Mouse (Mus musculus): ENCODE measurements around the gene Aaas. TPM values are rescaled to one million over a fixed set of nuclear protein-coding genes. Genes with fewer than 3 reads are reported as not detected.

The Aaas gene
- total and polyA plus RNA-seq, 2 experiments from 2014 or later = 27.9 to 31.6 TPM

GRCm38 (mm10) chr15:102310074-102310845 lies 40.3 kb downstream of the Aaas start:
- Histone ChIP-seq H3K4me2 (ENCODE audit: low read depth) (no peak overlapping the region), H3K36me3 (ENCODE audit: insufficient read depth) (no peaks in the 10 kb centered on the region), H3K27ac (ENCODE audit: low read depth, low read length) (no peak overlapping the region), H3K4me3 (ENCODE audit: low read depth, low read length) (no peak overlapping the region), H3K9ac (no peak overlapping the region), H3K27me3 (ENCODE audit: insufficient read depth, low read length) (no peaks in the 10 kb centered on the region), H3K4me1 (ENCODE audit: insufficient read depth) (no peaks in the 10 kb centered on the region), H3K9me3 (ENCODE audit: low read length) (no peaks in the 10 kb centered on the region)
- TF ChIP-seq CTCF (IDR thresholded peaks at IDR 0.05; ENCODE audit: low read depth) = no peak
- DNase-seq = no peak
- ATAC-seq = no peak
- whole genome bisulfite sequencing = 86% methylated on average over 10 of the region's 10 CpGs

DNA sequence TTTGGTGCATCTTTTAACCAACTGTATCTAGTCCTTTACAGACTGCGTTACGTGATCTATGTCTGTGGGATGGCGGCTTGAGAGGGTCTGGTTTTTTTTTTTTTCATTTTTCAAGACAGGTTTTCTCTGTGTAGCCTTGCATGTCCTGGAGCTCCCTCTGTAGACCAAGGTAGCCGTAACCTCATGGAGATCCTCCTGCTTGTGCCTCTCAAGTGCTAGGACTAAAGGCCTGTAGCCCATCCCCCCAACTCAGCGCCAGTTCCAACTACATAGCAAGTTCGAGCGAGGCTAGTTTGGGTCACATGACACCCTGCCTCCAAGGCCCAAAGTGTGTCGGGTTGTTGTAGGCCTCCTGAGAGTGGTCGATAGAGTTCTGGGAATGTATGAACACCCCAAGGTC lies 41.9 kb downstream of the Aaas start:
- no peak overlapping the region for H3K4me3 ChIP-seq (ENCODE audit: low read depth, low read length)
- H3K27ac ChIP-seq (ENCODE audit: low read depth, low read length) = no peak overlapping the region
- H3K4me1 ChIP-seq (ENCODE audit: insufficient read depth) = no peaks in the 10 kb centered on the region
- H3K9me3 ChIP-seq (ENCODE audit: low read length) = no peaks in the 10 kb centered on the region
- H3K4me2 ChIP-seq (ENCODE audit: low read depth) = no peak overlapping the region
- no peaks in the 10 kb centered on the region for H3K36me3 ChIP-seq (ENCODE audit: insufficient read depth)
- no peak overlapping the region for H3K9ac ChIP-seq
- WGBS = 87% methylated on average over 9 of the region's 9 CpGs
- H3K27me3 ChIP-seq (ENCODE audit: insufficient read depth, low read length) = no peaks in the 10 kb centered on the region
- ATAC-seq = no peak
- no peak for DNase-seq
- TF ChIP-seq CTCF (IDR thresholded peaks at IDR 0.05; ENCODE audit: low read depth) = no peak

DNA sequence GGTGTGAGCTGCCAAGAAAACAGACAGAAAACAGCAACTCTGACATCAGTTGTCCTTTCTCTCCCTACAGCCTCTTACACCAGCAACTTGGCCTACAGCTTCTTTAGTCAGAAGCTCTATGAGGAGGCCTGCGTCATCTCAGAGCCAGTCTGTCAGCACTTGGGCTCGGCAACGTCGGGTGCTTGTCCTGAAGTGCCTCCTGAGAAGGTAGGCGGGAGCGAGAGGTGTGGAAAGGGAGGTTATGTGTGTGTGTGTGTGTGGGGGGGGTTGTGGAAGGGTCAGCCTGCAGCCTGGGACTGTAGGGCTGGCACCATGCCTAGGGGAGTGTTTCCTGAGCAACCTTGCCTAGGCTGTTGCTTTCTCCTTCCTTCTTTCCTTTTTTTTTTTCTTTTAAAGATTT lies 48.0 kb downstream of the Aaas start:
- Histone ChIP-seq H3K4me2 (ENCODE audit: low read depth) (no peak overlapping the region), H3K4me1 (ENCODE audit: insufficient read depth) (no peaks in the 10 kb centered on the region), H3K9me3 (ENCODE audit: low read length) (no peaks in the 10 kb centered on the region), H3K27me3 (ENCODE audit: insufficient read depth, low read length) (no peaks in the 10 kb centered on the region), H3K36me3 (ENCODE audit: insufficient read depth) (0 out of 2 replicates have a peak, but pooled peaks cover 3% of the 10 kb centered on the region), H3K9ac (no peak overlapping the region), H3K27ac (ENCODE audit: low read depth, low read length) (no peak overlapping the region), H3K4me3 (ENCODE audit: low read depth, low read length) (no peak overlapping the region)
- 95% methylated on average over 6 of the region's 6 CpGs for WGBS
- TF ChIP-seq CTCF (IDR thresholded peaks at IDR 0.05; ENCODE audit: low read depth) = no peak
- DNase-seq (no peak), ATAC-seq (no peak)

DNA sequence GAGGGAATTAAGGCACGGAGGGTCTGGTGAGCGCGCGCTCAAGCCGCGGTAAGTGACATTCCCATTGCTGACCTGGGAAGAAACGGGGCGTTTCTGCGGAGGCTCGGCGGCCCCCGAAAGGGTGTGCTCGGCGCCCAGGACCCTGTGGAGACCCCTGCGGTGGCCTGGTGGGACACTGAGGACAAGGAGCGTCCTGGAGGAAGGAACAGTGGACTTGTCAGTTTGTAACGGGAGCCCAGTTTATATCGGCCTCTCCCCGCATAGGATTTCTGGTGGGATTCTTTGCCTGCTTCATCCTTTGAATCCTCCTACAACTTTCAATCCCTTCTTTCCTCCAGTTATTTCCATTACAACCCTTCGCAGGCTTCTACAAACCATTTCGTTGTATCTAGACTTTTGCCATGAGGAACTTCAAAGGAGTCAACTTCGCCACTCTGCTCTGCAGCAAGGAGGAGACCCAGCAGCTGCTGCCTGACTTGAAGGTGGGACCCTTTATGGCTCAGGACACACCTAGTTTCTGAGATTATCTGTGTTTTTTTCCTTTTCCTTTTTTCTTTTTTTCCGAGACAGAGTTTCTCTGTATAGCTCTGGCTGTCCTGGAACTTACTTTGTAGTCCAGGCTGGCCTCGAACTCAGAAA lies 54.1 kb downstream of the Aaas start:
- H3K4me3 ChIP-seq (ENCODE audit: low read depth, low read length) = peak overlapping the region; percentile 49
- H3K4me1 ChIP-seq (ENCODE audit: insufficient read depth) = peaks cover 7% of the 10 kb centered on the region
- H3K27ac ChIP-seq (ENCODE audit: low read depth, low read length) = no peak overlapping the region
- DNase-seq (no peak), ATAC-seq (0 out of 2 replicates have a peak, but pooled peaks have one; percentile 6)
- H3K9me3 ChIP-seq (ENCODE audit: low read length) = no peaks in the 10 kb centered on the region
- H3K4me2 ChIP-seq (ENCODE audit: low read depth) = peak overlapping the region; percentile 99
- no peaks in the 10 kb centered on the region for H3K27me3 ChIP-seq (ENCODE audit: insufficient read depth, low read length)
- WGBS = 7% methylated on average over 24 of the region's 24 CpGs
- H3K9ac ChIP-seq = 0 out of 2 replicates have a peak overlapping the region, but pooled peaks have one; percentile 10
- no peak for TF ChIP-seq CTCF (IDR thresholded peaks at IDR 0.05; ENCODE audit: low read depth)
- H3K36me3 ChIP-seq (ENCODE audit: insufficient read depth) = 0 out of 2 replicates have a peak, but pooled peaks cover 3% of the 10 kb centered on the region

DNA sequence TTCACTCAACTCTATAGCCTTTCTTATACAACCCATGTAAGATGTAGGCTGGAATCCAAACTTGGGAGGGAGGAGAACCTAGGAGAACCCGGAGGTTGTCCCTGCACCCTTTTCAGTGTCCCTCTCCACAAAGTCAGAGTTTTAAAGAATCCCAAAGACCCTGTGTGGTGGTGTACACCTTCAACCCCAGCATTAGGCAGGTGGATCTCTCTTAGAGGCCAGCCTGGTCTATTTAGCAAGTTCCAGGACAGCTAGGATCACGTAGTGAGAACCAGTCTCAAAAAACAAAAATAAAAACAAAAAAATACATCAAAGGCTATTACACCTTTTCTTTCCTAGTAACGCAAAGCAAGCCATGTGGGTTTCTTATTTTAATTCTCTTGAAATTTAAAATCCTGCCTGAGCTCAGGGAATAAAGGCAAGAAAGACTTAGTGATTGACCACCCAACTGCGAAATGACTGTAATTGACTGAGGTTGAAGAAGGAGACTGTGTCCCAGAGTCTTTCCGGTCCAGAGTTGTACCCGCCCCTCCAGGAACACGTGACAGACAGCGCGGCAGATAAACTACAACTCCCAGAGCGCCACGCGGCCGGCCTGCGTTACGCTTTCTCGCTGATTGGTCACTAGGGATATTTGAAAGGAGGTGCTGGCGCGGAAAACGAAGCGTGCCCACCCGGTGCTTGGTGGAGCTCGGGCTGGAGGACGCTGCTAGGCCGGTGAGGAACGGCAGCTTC lies 54.8 kb downstream of the Aaas start, which contains the start of gene Espl1:
TSS of gene Espl1 (plus strand) at position 634 of the 735 bp plus-strand sequence.
- Histone ChIP-seq H3K4me1 (ENCODE audit: insufficient read depth) (peaks cover 7% of the 10 kb centered on the region), H3K9me3 (ENCODE audit: low read length) (no peaks in the 10 kb centered on the region), H3K4me3 (ENCODE audit: low read depth, low read length) (peak within 1 kb of the TSS; percentile 49), H3K36me3 (ENCODE audit: insufficient read depth) (0 out of 2 replicates have a peak, but pooled peaks cover 3% of the 10 kb centered on the region), H3K4me2 (ENCODE audit: low read depth) (peak within 1 kb of the TSS; percentile 99), H3K27me3 (ENCODE audit: insufficient read depth, low read length) (no peaks in the 10 kb centered on the region), H3K27ac (ENCODE audit: low read depth, low read length) (no peak within 1 kb of the TSS), H3K9ac (peak within 1 kb of the TSS; percentile 14; the same call in 1 of the 2 replicates)
- TF ChIP-seq CTCF (IDR thresholded peaks at IDR 0.05; ENCODE audit: low read depth) = no peak
- WGBS = 7% methylated on average over 25 of the region's 25 CpGs
- peak; percentile 96 for DNase-seq
- ATAC-seq = peak; percentile 100

Other genes with a start within 250 kb of the Aaas start
- 90.6 and 110 TPM in 2 replicates for gene Spryd3, start 214.5 kb downstream of the Aaas start, total RNA-seq (2014; rRNA removed)
- gene Spryd3, start 214.5 kb downstream of the Aaas start, polyA plus RNA-seq (2015; fragmentation: Nextera tagmentation; extraction: Ambion mirVana) = 76.5 and 95.6 TPM in 2 replicates
- gene Igfbp6, start 206.4 kb downstream of the Aaas start, total RNA-seq (2014; rRNA removed) = 11.4 and 12.2 TPM in 2 replicates
- 8.1 and 10.3 TPM in 2 replicates for gene Igfbp6, start 206.4 kb downstream of the Aaas start, polyA plus RNA-seq (2015; fragmentation: Nextera tagmentation; extraction: Ambion mirVana)
- 0.10 TPM in 1 of 2 replicates, not detected in the other for gene Soat2, start 200.2 kb downstream of the Aaas start, total RNA-seq (2014; rRNA removed)
- gene Soat2, start 200.2 kb downstream of the Aaas start, polyA plus RNA-seq (2015; fragmentation: Nextera tagmentation; extraction: Ambion mirVana) = 0.12 TPM in 1 of 2 replicates, not detected in the other
- 67.2 and 83.2 TPM in 2 replicates for gene Zfp740, start 147.5 kb downstream of the Aaas start, total RNA-seq (2014; rRNA removed)
- gene Zfp740, start 147.5 kb downstream of the Aaas start, polyA plus RNA-seq (2015; fragmentation: Nextera tagmentation; extraction: Ambion mirVana) = 20.0 and 29.7 TPM in 2 replicates
- gene Csad, start 146.0 kb downstream of the Aaas start, total RNA-seq (2014; rRNA removed) = 46.2 and 47.8 TPM in 2 replicates
- 25.9 and 29.9 TPM in 2 replicates for gene Csad, start 146.0 kb downstream of the Aaas start, polyA plus RNA-seq (2015; fragmentation: Nextera tagmentation; extraction: Ambion mirVana)
- gene Itgb7, start 118.8 kb downstream of the Aaas start, total RNA-seq (2014; rRNA removed) = 0.31 and 2.4 TPM in 2 replicates
- gene Itgb7, start 118.8 kb downstream of the Aaas start, polyA plus RNA-seq (2015; fragmentation: Nextera tagmentation; extraction: Ambion mirVana) = 0.50 and 0.75 TPM in 2 replicates
- gene Rarg, start 93.3 kb downstream of the Aaas start, total RNA-seq (2014; rRNA removed) = 6.5 and 12.3 TPM in 2 replicates
- 4.5 and 4.6 TPM in 2 replicates for gene Rarg, start 93.3 kb downstream of the Aaas start, polyA plus RNA-seq (2015; fragmentation: Nextera tagmentation; extraction: Ambion mirVana)
- gene Gm9918, start 80.2 kb downstream of the Aaas start, total RNA-seq (2014; rRNA removed) = 0.15 TPM in 1 of 2 replicates, not detected in the other
- gene Gm9918, start 80.2 kb downstream of the Aaas start, polyA plus RNA-seq (2015; fragmentation: Nextera tagmentation; extraction: Ambion mirVana) = not detected in 2 replicates
- gene Mfsd5, start 71.3 kb downstream of the Aaas start, total RNA-seq (2014; rRNA removed) = 33.2 and 39.3 TPM in 2 replicates
- gene Mfsd5, start 71.3 kb downstream of the Aaas start, polyA plus RNA-seq (2015; fragmentation: Nextera tagmentation; extraction: Ambion mirVana) = 63.0 and 63.7 TPM in 2 replicates
- gene Espl1, start 54.5 kb downstream of the Aaas start, total RNA-seq (2014; rRNA removed) = 2.7 and 9.6 TPM in 2 replicates
- gene Espl1, start 54.5 kb downstream of the Aaas start, polyA plus RNA-seq (2015; fragmentation: Nextera tagmentation; extraction: Ambion mirVana) = 1.5 and 2.3 TPM in 2 replicates
- 177 and 262 TPM in 2 replicates for gene Pfdn5, start 24.7 kb downstream of the Aaas start, total RNA-seq (2014; rRNA removed)
- 518 and 621 TPM in 2 replicates for gene Pfdn5, start 24.7 kb downstream of the Aaas start, polyA plus RNA-seq (2015; fragmentation: Nextera tagmentation; extraction: Ambion mirVana)
- gene Myg1, start 19.1 kb downstream of the Aaas start, total RNA-seq (2014; rRNA removed) = 46.4 and 54.2 TPM in 2 replicates
- 80.2 and 85.7 TPM in 2 replicates for gene Myg1, start 19.1 kb downstream of the Aaas start, polyA plus RNA-seq (2015; fragmentation: Nextera tagmentation; extraction: Ambion mirVana)
- 0.92 and 2.1 TPM in 2 replicates for gene Sp7, start 16.4 kb upstream of the Aaas start, total RNA-seq (2014; rRNA removed)
- 0.30 and 0.35 TPM in 2 replicates for gene Sp7, start 16.4 kb upstream of the Aaas start, polyA plus RNA-seq (2015; fragmentation: Nextera tagmentation; extraction: Ambion mirVana)
- 16.4 and 22.5 TPM in 2 replicates for gene Sp1, start 55.4 kb upstream of the Aaas start, total RNA-seq (2014; rRNA removed)
- gene Sp1, start 55.4 kb upstream of the Aaas start, polyA plus RNA-seq (2015; fragmentation: Nextera tagmentation; extraction: Ambion mirVana) = 2.0 and 2.6 TPM in 2 replicates
- gene Amhr2, start 94.6 kb upstream of the Aaas start, total RNA-seq (2014; rRNA removed) = 0.38 and 1.1 TPM in 2 replicates
- gene Amhr2, start 94.6 kb upstream of the Aaas start, polyA plus RNA-seq (2015; fragmentation: Nextera tagmentation; extraction: Ambion mirVana) = 0.34 and 0.65 TPM in 2 replicates
- gene Prr13, start 108.3 kb upstream of the Aaas start, total RNA-seq (2014; rRNA removed) = 21.5 and 22.3 TPM in 2 replicates
- gene Prr13, start 108.3 kb upstream of the Aaas start, polyA plus RNA-seq (2015; fragmentation: Nextera tagmentation; extraction: Ambion mirVana) = 69.9 and 90.9 TPM in 2 replicates
- gene Pcbp2, start 119.8 kb upstream of the Aaas start, total RNA-seq (2014; rRNA removed) = 134 and 154 TPM in 2 replicates
- gene Pcbp2, start 119.8 kb upstream of the Aaas start, polyA plus RNA-seq (2015; fragmentation: Nextera tagmentation; extraction: Ambion mirVana) = 102 and 103 TPM in 2 replicates
- not detected in 2 replicates for gene Gm10337, start 153.0 kb upstream of the Aaas start, total RNA-seq (2014; rRNA removed)
- 3.7 and 4.2 TPM in 2 replicates for gene Gm10337, start 153.0 kb upstream of the Aaas start, polyA plus RNA-seq (2015; fragmentation: Nextera tagmentation; extraction: Ambion mirVana)
- gene Map3k12, start 166.3 kb upstream of the Aaas start, total RNA-seq (2014; rRNA removed) = 75.0 and 88.9 TPM in 2 replicates
- gene Map3k12, start 166.3 kb upstream of the Aaas start, polyA plus RNA-seq (2015; fragmentation: Nextera tagmentation; extraction: Ambion mirVana) = 29.6 and 39.4 TPM in 2 replicates
- gene Tarbp2, start 167.4 kb upstream of the Aaas start, total RNA-seq (2014; rRNA removed) = 87.5 and 94.7 TPM in 2 replicates
- 86.4 and 89.5 TPM in 2 replicates for gene Tarbp2, start 167.4 kb upstream of the Aaas start, polyA plus RNA-seq (2015; fragmentation: Nextera tagmentation; extraction: Ambion mirVana)
- 2.5 and 3.1 TPM in 2 replicates for gene Npff, start 174.2 kb upstream of the Aaas start, total RNA-seq (2014; rRNA removed)
- 1.5 and 1.7 TPM in 2 replicates for gene Npff, start 174.2 kb upstream of the Aaas start, polyA plus RNA-seq (2015; fragmentation: Nextera tagmentation; extraction: Ambion mirVana)

All from forebrain, postnatal 0 days (tissue).